Mouse (Mus musculus): ENCODE results near the gene Eva1b.
"Not testable (repeated sequence)": the region's sequence is repeated elsewhere in the genome, so short reads cannot be mapped to it uniquely, and the experiment has no call there.

Eva1b gene

GRCm38 (mm10) chr4:126157562-126157961, 10.0 kb downstream of the Eva1b start:
- no peak for DNase-seq

- no peak for DNase-seq
Observed at GRCm38 (mm10) chr4:126159455-126159854, 11.9 kb downstream of the Eva1b start.

GRCm38 (mm10) chr4:126160981-126161380, 13.4 kb downstream of the Eva1b start:
- DNase-seq, result no peak

- DNase-seq, result no peak
Observed at GRCm38 (mm10) chr4:126161456-126161855, 13.9 kb downstream of the Eva1b start.

GRCm38 (mm10) chr4:126161986-126162385, 14.4 kb downstream of the Eva1b start:
- no peak for DNase-seq

GRCm38 (mm10) chr4:126162544-126163066, 15.1 kb downstream of the Eva1b start:
- DNase-seq, result peak; percentile 81

- no peak for DNase-seq
Observed at GRCm38 (mm10) chr4:126163067-126163659, 15.6 kb downstream of the Eva1b start, which contains the start of gene Sh3d21. Gene Sh3d21 (minus strand): TSS chr4:126163491.

- DNase-seq, result no peak
Observed at GRCm38 (mm10) chr4:126163685-126164084, 16.1 kb downstream of the Eva1b start.

GRCm38 (mm10) chr4:126165092-126165491, 17.5 kb downstream of the Eva1b start:
- DNase-seq, result not testable (repeated sequence)

- no peak for DNase-seq
Observed at GRCm38 (mm10) chr4:126166084-126166483, 18.5 kb downstream of the Eva1b start.

- DNase-seq, result no peak
Observed at GRCm38 (mm10) chr4:126168851-126169250, 21.3 kb downstream of the Eva1b start.

GRCm38 (mm10) chr4:126170737-126171136, 23.2 kb downstream of the Eva1b start:
- not testable (repeated sequence) for DNase-seq

- DNase-seq, result no peak
Observed at GRCm38 (mm10) chr4:126173800-126174199, 26.3 kb downstream of the Eva1b start.

- not testable (repeated sequence) for DNase-seq
Observed at GRCm38 (mm10) chr4:126175980-126176379, 28.4 kb downstream of the Eva1b start.

GRCm38 (mm10) chr4:126181170-126181957, 33.8 kb downstream of the Eva1b start:
- DNase-seq, result no peak

- no peak for DNase-seq
Observed at GRCm38 (mm10) chr4:126183034-126183433, 35.5 kb downstream of the Eva1b start.

GRCm38 (mm10) chr4:126187096-126187495, 39.6 kb downstream of the Eva1b start:
- no peak for DNase-seq

- no peak for DNase-seq
Observed at GRCm38 (mm10) chr4:126190636-126191035, 43.1 kb downstream of the Eva1b start.

- DNase-seq, result no peak
Observed at GRCm38 (mm10) chr4:126194216-126194615, 46.7 kb downstream of the Eva1b start.

- DNase-seq, result no peak
Observed at GRCm38 (mm10) chr4:126194916-126195315, 47.4 kb downstream of the Eva1b start.

- DNase-seq, result no peak
Observed at GRCm38 (mm10) chr4:126197485-126197884, 49.9 kb downstream of the Eva1b start.

Measured in cerebellum, adult 9-10 months (tissue).